Mouse (Mus musculus) G1E (cell line): ENCODE measurements at regions not wholly inside any gene's neighbourhood (a gene's known extent, or its start where the extent isn't known, plus 50 kb on each side); places are given as distances from the start of the nearest gene placed in this dataset.

Experiments
- CTCF ChIP-seq: IDR thresholded peaks from 2 replicates; pipeline ENCODE4 v1.5.1; 2012; ENCODE audit warnings: low read depth, low read length, inconsistent platforms, mixed read lengths
- GATA1 ChIP-seq: IDR thresholded peaks from 2 replicates; pipeline ENCODE4 v1.6.1; 2012; ENCODE audit warnings: borderline replicate concordance, low read length, inconsistent platforms, mixed read lengths
- GATA2 ChIP-seq: IDR thresholded peaks from 2 replicates; pipeline ENCODE4 v1.6.1; 2012; ENCODE audit warnings: low read depth, low read length, inconsistent platforms, borderline replicate concordance
- TAL1 ChIP-seq: conservative IDR thresholded peaks from 2 replicates; pipeline ENCODE4 v1.6.1; 2012; ENCODE audit warnings: low read depth, low read length, inconsistent platforms, mixed read lengths

DNA sequence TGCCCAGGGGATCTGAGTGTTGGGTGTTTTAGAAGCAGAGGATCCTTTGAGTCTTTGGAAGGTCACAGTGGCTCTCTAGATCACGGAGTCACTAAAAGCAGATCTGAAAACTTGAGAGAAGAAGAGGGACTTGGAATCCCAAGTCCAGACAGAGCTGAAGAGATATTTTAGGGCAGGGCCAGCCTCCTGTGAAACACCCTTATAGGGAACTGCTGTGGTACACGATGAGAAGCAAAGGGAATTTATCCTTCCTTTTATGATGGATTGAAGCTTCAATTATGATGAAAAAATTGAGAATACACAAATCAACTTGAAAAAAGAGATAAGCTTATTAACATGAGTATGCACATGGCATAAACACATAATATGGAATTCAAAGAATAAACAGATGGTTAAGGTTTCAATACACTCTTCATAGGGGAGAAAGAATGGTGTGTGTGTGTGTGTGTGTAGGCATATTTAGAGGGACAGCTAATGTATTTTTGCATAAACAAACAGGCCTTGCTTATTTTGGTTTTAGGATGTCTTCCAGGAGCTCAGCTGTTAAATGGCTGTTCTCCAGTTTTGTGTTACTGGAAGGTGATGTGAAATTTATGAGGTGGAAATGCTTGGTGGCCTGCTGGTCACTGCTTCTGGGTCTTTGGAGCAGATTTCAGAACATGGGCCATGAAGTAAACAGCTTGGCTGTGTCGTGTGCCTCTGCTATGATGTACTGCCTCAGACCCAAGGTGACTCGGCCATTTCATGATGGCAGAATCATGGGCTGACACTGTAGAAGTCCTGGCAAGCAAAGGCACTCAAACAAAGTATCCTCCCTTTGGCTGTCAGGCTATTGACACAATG is 190.1 kb downstream of the Phlda1 start:
- TF ChIP-seq CTCF (no peak), GATA2 (no peak), TAL1 (no peak), GATA1 (no peak)
